Mouse (Mus musculus) heart, postnatal 36 days (tissue): ENCODE measurements around the gene Smo. TPM values are rescaled to one million over a fixed set of nuclear protein-coding genes. Genes with fewer than 3 reads are reported as not detected.

Source experiments
- DNase-seq, 2 experiments: peaks; one replicate each; pipeline ENCODE4 v3.0.0; 2021 to 2022
- intact Hi-C: fragments of 180-260 bp; cut with DNase I; formaldehyde crosslinking; loops from one replicate; pipeline ENCODE4 v1.15.1; 2025
- total RNA-seq, 2 experiments: library from RNA; stranded (reverse); gene quantifications; 2 replicates each; pipeline ENCODE4 v1.2.3; 2021

Gene Smo
- total RNA-seq, 2 experiments from 2014 or later: 9.0 to 10.0 TPM

GRCm38 (mm10) chr6:29770672-29771321 is 35.5 kb downstream of the Smo start:
- intact Hi-C loops: loop anchor here (5.0 kb wide), 1 partner anchor 277 kb away; the partner anchor contains the start of gene Nrf1
- DNase-seq: no peak

GRCm38 (mm10) chr6:29772236-29772635 is 36.9 kb downstream of the Smo start:
- DNase-seq: no peak
- intact Hi-C loops: loop anchor here (5.0 kb wide), 1 partner anchor 275 kb away; the partner anchor contains the start of gene Nrf1

- intact Hi-C loops: loop anchor here (5.0 kb wide), 1 partner anchor 273 kb away; the partner anchor contains the start of gene Nrf1
- DNase-seq: no peak
Measured at GRCm38 (mm10) chr6:29774161-29774560, 38.9 kb downstream of the Smo start.

GRCm38 (mm10) chr6:29775609-29776008 is 40.3 kb downstream of the Smo start:
- DNase-seq: no peak
- intact Hi-C loops: no loop called here

- no peak for DNase-seq
- intact Hi-C loops: no loop called here
Measured at GRCm38 (mm10) chr6:29776542-29777237, 41.4 kb downstream of the Smo start.

GRCm38 (mm10) chr6:29777238-29777555 is 41.9 kb downstream of the Smo start:
- no peak for DNase-seq
- intact Hi-C loops: no loop called here

GRCm38 (mm10) chr6:29780082-29780481 is 44.8 kb downstream of the Smo start:
- no peak for DNase-seq
- intact Hi-C loops: no loop called here

- DNase-seq: no peak
- intact Hi-C loops: no loop called here
Measured at GRCm38 (mm10) chr6:29780571-29780970, 45.3 kb downstream of the Smo start.

- DNase-seq: no peak
- intact Hi-C loops: no loop called here
Measured at GRCm38 (mm10) chr6:29782239-29782638, 46.9 kb downstream of the Smo start.

- intact Hi-C loops: no loop called here
Measured at GRCm38 (mm10) chr6:29783960-29784359, 48.7 kb downstream of the Smo start.

GRCm38 (mm10) chr6:29784413-29785021 is 49.2 kb downstream of the Smo start:
- no peak for DNase-seq
- intact Hi-C loops: no loop called here

More at GRCm38 (mm10) chr6:29783960-29784359, 48.7 kb downstream of the Smo start:
- no peak for DNase-seq

- intact Hi-C loops: no loop called here
- no peak for DNase-seq
Measured at GRCm38 (mm10) chr6:29785759-29786158, 50.5 kb downstream of the Smo start.

GRCm38 (mm10) chr6:29788779-29789350 is 53.6 kb downstream of the Smo start:
- no peak for DNase-seq
- intact Hi-C loops: no loop called here

- intact Hi-C loops: no loop called here
- no peak for DNase-seq
Measured at GRCm38 (mm10) chr6:29790014-29790698, 54.9 kb downstream of the Smo start.

GRCm38 (mm10) chr6:29793520-29793919 is 58.2 kb downstream of the Smo start:
- intact Hi-C loops: no loop called here
- DNase-seq: no peak

GRCm38 (mm10) chr6:29794582-29794981 is 59.3 kb downstream of the Smo start:
- intact Hi-C loops: no loop called here
- no peak for DNase-seq

GRCm38 (mm10) chr6:29802979-29803378 is 67.7 kb downstream of the Smo start:
- intact Hi-C loops: no loop called here
- DNase-seq: no peak

GRCm38 (mm10) chr6:29804006-29804405 is 68.7 kb downstream of the Smo start:
- DNase-seq: no peak
- intact Hi-C loops: no loop called here

GRCm38 (mm10) chr6:29805381-29805780 is 70.1 kb downstream of the Smo start:
- intact Hi-C loops: no loop called here
- DNase-seq: no peak
